Mouse (Mus musculus): ENCODE data around the gene Slc10a2. TPM values are rescaled to one million over a fixed set of nuclear protein-coding genes. Genes with fewer than 3 reads are reported as not detected.
"Not testable (repeated sequence)": the region's sequence is repeated elsewhere in the genome, so short reads cannot be mapped to it uniquely, and the experiment has no call there.

Gene Slc10a2
- polyA plus RNA-seq (2015; fragmentation: Nextera tagmentation; extraction: Ambion mirVana): 1.8 and 2.8 TPM in 2 replicates

GRCm38 (mm10) chr8:5105186-5105585 lies at the start of gene Slc10a2:
TSS of gene Slc10a2 (minus strand) at chr8:5105351.
- no peak for ATAC-seq (replicated peaks; ENCODE audit: low FRiP score, low read depth)
- H3K27me3 ChIP-seq (ENCODE audit: insufficient read depth, low read length): no peaks in the 10 kb centered on the region
- H3K27ac ChIP-seq: no peak within 1 kb of the TSS
- DNase-seq (ENCODE audit: low spot score): peak; percentile 1
- H3K36me3 ChIP-seq (ENCODE audit: insufficient read depth, low read length): no peaks in the 10 kb centered on the region
- no peaks in the 10 kb centered on the region for H3K4me1 ChIP-seq (replicated peaks; ENCODE audit: insufficient read depth, low read length)
- no peak within 1 kb of the TSS for H3K4me2 ChIP-seq (ENCODE audit: low read length)
- no peaks in the 10 kb centered on the region for H3K9me3 ChIP-seq (replicated peaks; ENCODE audit: low read length)
- WGBS: 39% methylated on average over 5 of the region's 5 CpGs
- TF ChIP-seq CTCF (IDR thresholded peaks at IDR 0.05; ENCODE audit: low read depth): no peak
- H3K9ac ChIP-seq (ENCODE audit: low read depth, low read length): no peak within 1 kb of the TSS
- H3K4me3 ChIP-seq (replicated peaks; ENCODE audit: low read depth, low read length): no peak within 1 kb of the TSS

DNA sequence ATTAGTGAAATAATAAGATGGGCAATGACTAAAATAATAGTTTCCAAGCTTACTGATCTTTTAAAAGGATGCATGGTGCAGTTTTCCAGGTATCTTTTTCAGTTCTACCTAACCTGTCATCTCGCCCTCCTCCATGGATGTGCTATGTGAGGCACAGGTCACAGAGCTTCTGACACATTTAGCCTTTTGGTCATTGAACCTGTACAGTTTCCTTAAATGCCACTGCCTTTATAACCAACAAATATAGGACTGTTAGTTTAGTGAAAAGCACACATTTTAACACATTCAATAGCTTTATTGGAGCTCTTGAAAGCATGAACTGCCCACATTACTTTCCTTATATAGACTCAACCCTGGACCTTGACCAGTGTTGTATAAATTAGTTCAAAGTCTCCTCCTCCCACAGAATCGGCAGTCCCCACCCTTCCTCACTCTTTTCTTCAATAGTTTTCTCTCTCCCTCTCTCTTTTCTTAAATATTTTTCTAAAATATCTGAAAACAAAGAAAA lies 24.2 kb upstream of the Slc10a2 start:
- 77% methylated on average over 2 of the region's 2 CpGs for WGBS
- Histone ChIP-seq H3K4me3 (replicated peaks; ENCODE audit: low read depth, low read length) (no peak overlapping the region), H3K9ac (ENCODE audit: low read depth, low read length) (no peak overlapping the region), H3K36me3 (ENCODE audit: insufficient read depth, low read length) (no peaks in the 10 kb centered on the region), H3K27me3 (ENCODE audit: insufficient read depth, low read length) (no peaks in the 10 kb centered on the region), H3K4me2 (ENCODE audit: low read length) (no peak overlapping the region), H3K4me1 (replicated peaks; ENCODE audit: insufficient read depth, low read length) (no peaks in the 10 kb centered on the region), H3K9me3 (replicated peaks; ENCODE audit: low read length) (no peaks in the 10 kb centered on the region), H3K27ac (no peak overlapping the region)
- no peak for TF ChIP-seq CTCF (IDR thresholded peaks at IDR 0.05; ENCODE audit: low read depth)
- ATAC-seq (replicated peaks; ENCODE audit: low FRiP score, low read depth): no peak
- no peak for DNase-seq (ENCODE audit: low spot score)

- Histone ChIP-seq H3K4me3 (replicated peaks; ENCODE audit: low read depth, low read length) (no peak overlapping the region), H3K27ac (no peak overlapping the region), H3K27me3 (ENCODE audit: insufficient read depth, low read length) (no peaks in the 10 kb centered on the region), H3K4me2 (ENCODE audit: low read length) (no peak overlapping the region), H3K9ac (ENCODE audit: low read depth, low read length) (no peak overlapping the region), H3K9me3 (replicated peaks; ENCODE audit: low read length) (no peaks in the 10 kb centered on the region), H3K36me3 (ENCODE audit: insufficient read depth, low read length) (no peaks in the 10 kb centered on the region), H3K4me1 (replicated peaks; ENCODE audit: insufficient read depth, low read length) (no peaks in the 10 kb centered on the region)
- 64% methylated on average over 5 of the region's 5 CpGs for WGBS
- ATAC-seq (replicated peaks; ENCODE audit: low FRiP score, low read depth) (peak; percentile 92), DNase-seq (ENCODE audit: low spot score) (peak; percentile 34)
- peak; percentile 72 for TF ChIP-seq CTCF (IDR thresholded peaks at IDR 0.05; ENCODE audit: low read depth)
Observed at GRCm38 (mm10) chr8:5106855-5107254, 1.7 kb upstream of the Slc10a2 start.

GRCm38 (mm10) chr8:5095392-5095791 lies 9.8 kb downstream of the Slc10a2 start:
- no peak for TF ChIP-seq CTCF (IDR thresholded peaks at IDR 0.05; ENCODE audit: low read depth)
- Histone ChIP-seq H3K27me3 (ENCODE audit: insufficient read depth, low read length) (no peaks in the 10 kb centered on the region), H3K9ac (ENCODE audit: low read depth, low read length) (no peak overlapping the region), H3K4me1 (replicated peaks; ENCODE audit: insufficient read depth, low read length) (no peaks in the 10 kb centered on the region), H3K36me3 (ENCODE audit: insufficient read depth, low read length) (no peaks in the 10 kb centered on the region), H3K9me3 (replicated peaks; ENCODE audit: low read length) (no peaks in the 10 kb centered on the region), H3K4me2 (ENCODE audit: low read length) (no peak overlapping the region), H3K4me3 (replicated peaks; ENCODE audit: low read depth, low read length) (no peak overlapping the region), H3K27ac (no peak overlapping the region)
- 90% methylated on average over 4 of the region's 4 CpGs for WGBS
- ATAC-seq (replicated peaks; ENCODE audit: low FRiP score, low read depth): no peak
- DNase-seq (ENCODE audit: low spot score): no peak

DNA sequence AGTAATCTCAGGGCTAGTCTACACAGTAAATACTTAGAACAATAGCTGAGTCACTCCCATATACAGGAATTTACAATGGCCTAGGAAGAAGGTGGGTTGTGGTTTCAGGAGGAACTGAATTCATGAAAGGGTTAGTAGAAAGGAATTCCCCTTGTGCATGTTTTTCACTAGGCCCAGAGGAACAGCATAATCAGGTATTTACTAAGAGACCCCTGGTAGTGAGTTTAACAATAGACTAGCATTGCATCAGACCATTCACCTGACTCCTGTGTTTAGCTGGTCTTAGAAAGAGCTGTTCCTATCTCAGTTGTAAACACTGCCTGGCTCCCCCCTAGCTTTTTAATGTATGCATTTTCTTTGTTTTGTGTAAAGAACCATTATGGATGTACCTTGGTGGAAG lies 11.2 kb downstream of the Slc10a2 start:
- H3K4me1 ChIP-seq (replicated peaks; ENCODE audit: insufficient read depth, low read length); H3K4me2 ChIP-seq (ENCODE audit: low read length); H3K27me3 ChIP-seq (ENCODE audit: insufficient read depth, low read length); H3K9me3 ChIP-seq (replicated peaks; ENCODE audit: low read length); H3K9ac ChIP-seq (ENCODE audit: low read depth, low read length); H3K36me3 ChIP-seq (ENCODE audit: insufficient read depth, low read length); H3K27ac ChIP-seq; DNase-seq (ENCODE audit: low spot score); ATAC-seq (replicated peaks; ENCODE audit: low FRiP score, low read depth); H3K4me3 ChIP-seq (replicated peaks; ENCODE audit: low read depth, low read length): not testable (repeated sequence)

DNA sequence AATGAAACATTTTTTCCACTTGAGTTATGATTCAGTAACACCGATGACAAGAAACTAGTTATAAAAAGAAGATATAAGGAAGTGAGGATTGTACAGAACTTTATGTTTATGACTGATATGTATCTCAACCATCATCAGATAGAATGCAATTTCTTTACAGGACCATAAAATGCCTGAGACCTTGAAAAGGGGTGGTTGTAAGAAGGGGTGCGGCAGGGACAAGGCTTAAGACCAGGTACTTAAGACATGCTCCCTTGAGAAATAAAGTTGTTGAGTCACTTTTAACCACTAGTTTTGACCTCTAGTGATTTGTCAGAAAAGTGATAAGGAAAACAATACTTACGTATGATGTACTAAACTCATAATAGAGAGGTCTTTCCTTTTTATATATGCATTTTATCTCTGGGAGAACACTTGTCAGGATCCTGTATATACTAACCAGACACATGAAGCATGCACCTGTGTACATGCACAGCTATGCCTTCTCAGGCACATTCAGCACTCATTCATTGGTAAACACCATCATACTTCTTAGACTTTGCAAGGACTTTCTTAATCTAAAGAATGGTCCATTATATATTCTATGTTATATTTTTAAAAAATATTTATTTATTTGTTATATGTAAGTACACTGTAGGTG lies 31.4 kb downstream of the Slc10a2 start:
- WGBS: 91% methylated on average over 3 of the region's 3 CpGs
- TF ChIP-seq CTCF (IDR thresholded peaks at IDR 0.05; ENCODE audit: low read depth): no peak

GRCm38 (mm10) chr8:5058888-5059287 lies 46.3 kb downstream of the Slc10a2 start:
- Histone ChIP-seq H3K36me3 (ENCODE audit: insufficient read depth, low read length) (no peaks in the 10 kb centered on the region), H3K9ac (ENCODE audit: low read depth, low read length) (no peak overlapping the region), H3K27ac (no peak overlapping the region), H3K27me3 (ENCODE audit: insufficient read depth, low read length) (no peaks in the 10 kb centered on the region), H3K4me1 (replicated peaks; ENCODE audit: insufficient read depth, low read length) (no peaks in the 10 kb centered on the region), H3K4me2 (ENCODE audit: low read length) (no peak overlapping the region), H3K9me3 (replicated peaks; ENCODE audit: low read length) (no peaks in the 10 kb centered on the region), H3K4me3 (replicated peaks; ENCODE audit: low read depth, low read length) (no peak overlapping the region)
- WGBS: 82% methylated on average over 1 of the region's 1 CpGs
- DNase-seq (ENCODE audit: low spot score) (no peak), ATAC-seq (replicated peaks; ENCODE audit: low FRiP score, low read depth) (no peak)
- TF ChIP-seq CTCF (IDR thresholded peaks at IDR 0.05; ENCODE audit: low read depth): no peak

More for the DNA sequence above, 31.4 kb downstream of the Slc10a2 start:
- no peak for DNase-seq (ENCODE audit: low spot score)
- no peaks in the 10 kb centered on the region for H3K4me1 ChIP-seq (replicated peaks; ENCODE audit: insufficient read depth, low read length)
- ATAC-seq (replicated peaks; ENCODE audit: low FRiP score, low read depth): no peak
- no peak overlapping the region for H3K9ac ChIP-seq (ENCODE audit: low read depth, low read length)
- no peaks in the 10 kb centered on the region for H3K27me3 ChIP-seq (ENCODE audit: insufficient read depth, low read length)
- H3K9me3 ChIP-seq (replicated peaks; ENCODE audit: low read length): no peaks in the 10 kb centered on the region
- H3K4me2 ChIP-seq (ENCODE audit: low read length): no peak overlapping the region
- no peak overlapping the region for H3K4me3 ChIP-seq (replicated peaks; ENCODE audit: low read depth, low read length)
- no peak overlapping the region for H3K27ac ChIP-seq
- H3K36me3 ChIP-seq (ENCODE audit: insufficient read depth, low read length): no peaks in the 10 kb centered on the region

DNA sequence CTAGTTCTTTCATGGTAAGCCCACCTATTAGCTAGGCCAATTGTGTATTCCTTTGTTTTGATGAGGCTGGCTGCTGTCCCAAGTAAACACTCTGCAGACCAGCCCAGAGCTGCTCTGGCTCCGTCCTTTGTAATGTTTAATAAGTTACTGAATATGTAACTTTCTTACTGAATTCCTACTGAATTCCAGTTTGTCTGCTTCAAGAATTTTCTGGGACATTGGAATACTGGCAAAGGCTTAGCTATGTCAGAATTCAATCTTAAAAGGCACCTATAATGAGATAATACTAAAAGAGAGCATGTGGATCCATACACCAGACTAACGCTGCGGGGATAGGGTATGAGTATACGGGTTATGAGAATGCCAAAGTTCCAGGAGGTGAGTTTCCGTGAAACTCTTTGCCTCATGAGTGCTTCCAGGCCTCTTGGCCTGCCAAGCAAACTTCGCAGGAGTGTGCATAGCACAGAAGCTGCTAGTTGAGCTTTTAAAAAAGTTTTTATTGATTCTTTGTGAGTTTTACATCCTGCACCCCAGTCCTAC lies 60.7 kb downstream of the Slc10a2 start:
- not testable (repeated sequence) for ATAC-seq (replicated peaks; ENCODE audit: low FRiP score, low read depth); H3K4me2 ChIP-seq (ENCODE audit: low read length); H3K27me3 ChIP-seq (ENCODE audit: insufficient read depth, low read length); H3K4me3 ChIP-seq (replicated peaks; ENCODE audit: low read depth, low read length); H3K9me3 ChIP-seq (replicated peaks; ENCODE audit: low read length); H3K4me1 ChIP-seq (replicated peaks; ENCODE audit: insufficient read depth, low read length); DNase-seq (ENCODE audit: low spot score); H3K9ac ChIP-seq (ENCODE audit: low read depth, low read length); H3K36me3 ChIP-seq (ENCODE audit: insufficient read depth, low read length); H3K27ac ChIP-seq
- WGBS: 75% methylated on average over 6 of the region's 6 CpGs

All from kidney, postnatal 0 days (tissue).